Mouse (Mus musculus): ENCODE measurements around the gene Ap1b1.
A peak's percentile ranks its signal among the peaks of the same experiment; 100 is the strongest.

The Ap1b1 gene

DNA sequence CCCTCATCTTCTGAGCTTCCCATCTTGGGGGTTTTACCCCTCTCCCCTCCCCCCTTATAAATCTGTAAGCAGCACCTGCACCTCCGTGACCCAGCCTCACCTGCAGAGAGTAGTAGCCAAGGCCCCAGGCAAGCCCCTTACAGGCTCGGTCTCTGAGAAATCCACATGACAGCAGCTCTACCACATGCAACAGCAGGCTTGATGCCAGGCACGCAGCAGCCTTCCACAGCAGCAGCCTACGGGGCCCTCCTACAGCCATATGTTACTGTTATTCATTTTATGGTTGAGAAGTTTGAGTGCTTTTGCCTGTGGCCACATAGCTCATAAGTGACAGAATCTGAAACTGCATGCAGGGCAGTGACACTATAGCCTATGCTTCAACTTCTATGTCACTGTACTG, 48.8 kb downstream of the Ap1b1 start:
- no peak for DNase-seq (ENCODE audit: low read depth)

- no peak for DNase-seq (ENCODE audit: low read depth)
These were observed 50.7 kb downstream of the Ap1b1 start for GRCm38 (mm10) chr11:5037146-5037854.

DNA sequence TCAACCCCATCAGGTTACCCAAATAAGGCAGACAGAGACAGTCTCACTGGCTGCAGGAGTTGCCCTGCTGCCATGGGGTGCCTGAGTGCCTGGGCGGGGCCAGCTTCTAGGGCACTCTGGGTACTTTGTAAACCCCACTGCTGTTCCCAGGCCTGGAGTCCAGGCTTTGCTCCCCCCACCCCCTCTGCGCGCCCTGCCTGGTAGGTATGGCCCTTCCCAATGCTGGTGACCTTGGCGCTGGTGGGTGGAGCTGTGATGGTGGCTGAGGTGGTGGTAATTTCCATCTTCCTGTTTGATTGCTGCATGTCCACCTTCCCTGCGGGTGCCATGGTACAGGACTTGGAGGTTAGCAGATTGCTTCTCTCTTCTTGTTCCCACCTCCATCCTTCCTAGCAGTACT, 54.0 kb downstream of the Ap1b1 start:
- DNase-seq (ENCODE audit: low read depth) = no peak

GRCm38 (mm10) chr11:5041144-5041780, 54.6 kb downstream of the Ap1b1 start:
- no peak for DNase-seq (ENCODE audit: low read depth)

DNA sequence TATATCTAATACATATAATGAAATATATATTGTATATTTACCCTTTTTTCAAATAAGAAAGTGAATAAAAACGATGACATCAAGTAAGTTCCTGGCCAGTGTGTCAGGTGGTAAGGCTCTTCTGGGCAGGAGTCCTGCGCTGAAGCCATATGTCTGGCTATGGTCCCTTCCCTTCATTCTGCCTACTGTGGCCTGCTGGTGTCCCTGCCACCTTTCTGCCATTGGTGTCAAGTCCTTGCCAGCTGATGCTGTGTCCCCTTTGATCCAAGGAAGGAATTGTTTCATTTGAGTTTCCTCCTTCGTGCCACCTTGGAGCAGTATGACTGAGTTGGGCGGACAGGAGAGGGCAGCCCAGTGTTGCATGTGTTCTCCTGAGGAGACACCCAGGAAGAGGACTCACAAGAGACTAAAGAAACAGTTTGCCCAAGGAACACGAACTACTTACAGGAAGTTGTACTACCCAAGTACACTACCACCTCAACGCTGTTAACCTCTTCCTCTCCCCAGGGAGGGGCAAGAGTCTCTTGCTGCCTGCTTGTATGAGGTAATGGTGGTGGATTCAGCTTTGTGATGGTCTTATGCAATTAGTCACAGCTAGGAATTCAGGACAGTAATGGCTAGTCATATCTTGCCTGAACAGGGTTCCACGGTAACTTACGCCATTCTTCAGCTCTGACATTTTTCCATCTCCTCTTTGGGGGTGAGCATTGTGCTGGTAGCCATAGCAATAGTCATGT, 56.2 kb downstream of the Ap1b1 start:
- DNase-seq (ENCODE audit: low read depth) = no peak

DNA sequence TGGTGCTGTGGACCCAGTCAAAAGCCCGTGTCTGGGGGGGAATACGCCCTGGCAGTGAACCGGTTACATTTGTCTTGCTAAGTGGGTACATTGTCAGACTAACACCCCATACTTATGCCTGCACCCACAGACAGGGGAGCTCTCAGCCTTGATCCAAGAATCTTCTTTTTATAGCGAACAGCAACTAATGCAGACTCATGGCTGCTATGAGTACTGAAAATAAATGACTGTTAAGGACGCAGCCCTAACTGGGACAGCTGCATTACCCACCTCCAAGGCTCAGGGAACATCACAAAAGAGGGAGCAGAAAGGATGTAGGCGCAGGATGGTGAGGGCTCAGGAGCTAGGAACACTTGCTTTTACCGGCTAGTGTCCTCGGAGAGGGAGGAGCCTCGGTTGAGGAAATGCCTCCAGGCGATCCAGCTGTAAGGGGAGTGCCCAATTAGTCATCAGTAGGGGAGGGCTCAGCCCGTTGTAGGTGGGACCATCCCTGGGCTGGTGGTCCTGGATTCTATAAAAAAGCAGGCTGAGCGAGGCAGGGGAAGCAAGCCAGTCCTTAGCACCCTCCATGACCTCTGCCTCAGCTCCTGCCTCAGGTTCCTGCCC, 59.8 kb downstream of the Ap1b1 start:
- DNase-seq (ENCODE audit: low read depth) = no peak

- DNase-seq (ENCODE audit: low read depth) = no peak
These were observed 65.0 kb downstream of the Ap1b1 start for GRCm38 (mm10) chr11:5051629-5052028.

- DNase-seq (ENCODE audit: low read depth) = no peak
These were observed 65.7 kb downstream of the Ap1b1 start for GRCm38 (mm10) chr11:5052200-5052854.

DNA sequence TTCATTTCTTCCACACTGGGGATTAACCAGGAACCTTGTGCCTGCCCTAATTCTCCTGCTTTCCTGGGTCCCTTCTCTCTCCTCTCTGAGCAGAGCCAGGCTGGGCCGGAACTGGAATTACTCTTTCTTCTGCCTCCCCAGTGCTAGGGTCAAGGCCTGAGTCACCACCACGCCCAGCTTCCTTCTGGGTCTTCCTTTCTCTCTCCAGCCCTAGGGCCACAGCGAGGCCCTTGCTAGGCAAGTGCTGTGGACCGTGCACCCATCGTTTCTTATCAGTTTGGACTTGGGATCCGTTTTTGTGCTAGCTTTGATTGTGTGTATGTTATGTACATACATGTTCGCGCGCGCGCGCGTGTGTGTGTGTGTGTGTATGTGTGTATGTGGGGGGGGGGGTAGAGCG, 67.5 kb downstream of the Ap1b1 start:
- no peak for DNase-seq (ENCODE audit: low read depth)

- no peak for DNase-seq (ENCODE audit: low read depth)
These were observed 68.2 kb downstream of the Ap1b1 start for GRCm38 (mm10) chr11:5054874-5055273.

GRCm38 (mm10) chr11:5055945-5056938, 69.6 kb downstream of the Ap1b1 start:
- no peak for DNase-seq (ENCODE audit: low read depth)

DNA sequence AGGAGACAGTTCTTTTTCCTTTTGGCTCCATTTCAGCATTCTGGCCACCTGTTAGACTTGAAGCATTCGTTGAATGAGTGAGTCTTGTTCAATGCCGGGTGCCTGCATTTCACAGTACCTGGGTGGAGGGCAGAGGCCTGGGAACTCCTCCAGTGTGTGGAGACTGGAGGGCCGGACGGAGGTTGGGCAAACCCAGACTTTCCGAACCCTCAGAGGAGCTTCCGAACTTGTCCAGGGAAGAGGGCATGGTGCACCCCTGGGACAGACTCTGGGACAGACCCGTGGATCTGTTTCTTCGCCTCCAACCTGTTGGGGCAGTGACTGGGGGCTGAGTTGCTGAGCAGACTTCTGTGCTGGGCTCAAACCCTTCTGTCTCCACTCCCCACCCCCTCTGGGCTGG, 70.4 kb downstream of the Ap1b1 start:
- no peak for DNase-seq (ENCODE audit: low read depth)

- no peak for DNase-seq (ENCODE audit: low read depth)
These were observed 70.9 kb downstream of the Ap1b1 start for GRCm38 (mm10) chr11:5057541-5057855.

DNA sequence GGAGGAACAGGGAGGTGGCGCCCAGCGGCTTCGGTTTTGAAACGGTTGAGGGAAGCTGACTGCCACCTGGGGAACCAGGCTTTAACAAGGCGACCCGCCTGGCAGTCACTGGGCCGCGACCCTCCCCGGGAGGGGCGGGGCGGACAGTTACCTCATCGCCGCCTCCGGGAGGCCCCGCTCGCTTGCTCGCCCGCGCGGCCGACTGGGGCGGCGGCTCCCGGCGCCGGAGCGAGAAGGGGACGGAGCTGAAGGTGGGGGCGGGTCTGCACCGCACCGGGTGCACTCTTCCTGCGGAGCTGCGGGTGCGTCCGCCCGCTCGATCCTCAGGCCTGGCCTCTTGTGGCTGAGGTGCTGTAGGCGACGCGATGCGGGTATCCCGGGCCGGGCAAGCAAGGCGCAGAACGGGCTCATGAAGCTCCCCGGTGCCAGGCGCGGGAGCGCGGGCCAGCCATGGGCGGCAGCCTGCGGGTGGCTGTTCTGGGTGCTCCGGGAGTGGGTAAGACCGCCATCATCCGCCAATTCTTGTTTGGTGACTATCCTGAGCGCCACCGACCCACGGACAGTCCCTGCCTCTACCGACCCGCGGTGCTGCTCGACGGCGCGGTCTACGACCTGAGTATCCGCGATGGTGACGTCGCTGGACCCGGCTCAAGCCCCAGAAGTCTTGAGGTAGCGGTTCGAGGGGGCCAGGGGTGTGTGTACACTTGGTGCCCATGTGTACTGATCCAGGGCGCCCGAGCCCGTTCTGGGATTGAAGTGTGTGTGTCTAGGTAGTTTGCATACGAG, 71.4 kb downstream of the Ap1b1 start, which contains the start of gene Rasl10a:
Gene Rasl10a (plus strand): TSS at position 273 of the 786 bp plus-strand sequence.
- no peak for DNase-seq (ENCODE audit: low read depth)

GRCm38 (mm10) chr11:5058783-5059182, 72.2 kb downstream of the Ap1b1 start:
- DNase-seq (ENCODE audit: low read depth) = no peak

DNA sequence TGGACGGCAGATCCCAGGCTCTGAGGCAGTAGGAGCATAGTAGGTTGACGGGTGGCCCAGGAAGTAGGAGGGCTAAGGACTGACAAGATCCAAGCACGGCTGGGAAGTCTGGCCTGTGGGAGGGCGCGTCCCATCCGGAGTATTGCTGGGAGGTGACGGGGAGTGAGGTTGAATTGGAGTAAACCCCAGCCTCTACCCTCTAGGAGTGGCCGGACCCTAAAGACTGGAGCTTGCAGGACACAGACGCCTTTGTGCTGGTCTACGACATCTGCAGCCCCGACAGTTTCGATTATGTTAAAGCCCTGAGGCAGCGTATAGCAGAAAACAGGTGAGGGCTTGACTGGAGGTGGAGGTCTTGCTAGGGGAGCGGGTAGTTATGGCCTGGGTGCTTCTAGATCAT, 72.6 kb downstream of the Ap1b1 start:
- DNase-seq (ENCODE audit: low read depth) = no peak

- DNase-seq (ENCODE audit: low read depth) = no peak
These were observed 73.1 kb downstream of the Ap1b1 start for GRCm38 (mm10) chr11:5059704-5060156.

GRCm38 (mm10) chr11:5060756-5061412, 74.3 kb downstream of the Ap1b1 start:
- no peak for DNase-seq (ENCODE audit: low read depth)

DNA sequence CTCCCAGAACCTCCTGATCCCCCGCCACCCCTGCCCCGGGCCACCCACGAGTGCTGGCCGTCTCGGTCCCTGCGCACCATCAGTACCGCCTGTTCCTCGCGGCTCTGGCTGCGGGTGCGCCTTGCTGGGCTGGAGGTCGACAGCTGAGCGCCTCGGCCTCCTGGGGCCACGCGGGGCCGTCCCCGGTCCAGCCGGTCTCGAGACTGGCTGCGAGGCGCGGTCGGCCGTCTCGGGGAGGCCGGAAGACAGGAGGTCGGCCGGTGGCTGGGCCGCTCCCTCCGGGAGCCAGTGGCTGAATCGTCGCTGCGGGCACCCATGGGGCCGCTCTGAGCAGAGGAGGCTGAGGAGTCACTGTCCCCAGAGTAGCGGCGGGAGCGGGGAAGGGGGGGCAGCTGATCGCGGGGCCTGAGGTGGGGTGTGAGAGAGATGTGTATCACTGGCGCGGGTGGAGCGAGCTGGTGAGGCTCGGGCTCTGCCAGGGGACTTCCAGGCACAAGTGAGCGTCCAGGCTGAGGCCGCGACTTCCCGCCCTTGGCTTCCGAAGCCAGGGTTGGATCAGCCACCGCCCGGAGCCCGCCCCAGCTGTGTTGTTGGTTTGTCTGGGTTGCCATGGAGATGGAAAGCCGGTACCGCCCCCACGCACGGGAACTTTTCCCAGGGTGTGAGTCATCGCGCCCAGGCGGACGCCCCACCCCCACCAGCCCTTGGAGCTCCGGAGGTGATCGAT, 75.0 kb downstream of the Ap1b1 start:
- DNase-seq (ENCODE audit: low read depth) = peak; percentile 92
